Mouse (Mus musculus) erythroblast, embryonic 14.5 days (primary cell): ENCODE results near the gene Nkain2.

Experiments used
- GATA1 ChIP-seq: IDR thresholded peaks from 2 replicates; pipeline ENCODE4 v1.6.1; 2012; ENCODE audit warnings: low read length, inconsistent platforms, mixed read lengths
- TAL1 ChIP-seq: IDR thresholded peaks from 3 replicates; pipeline ENCODE4 v1.6.1; 2012; ENCODE audit warnings: low read length, inconsistent platforms, mixed read lengths

DNA sequence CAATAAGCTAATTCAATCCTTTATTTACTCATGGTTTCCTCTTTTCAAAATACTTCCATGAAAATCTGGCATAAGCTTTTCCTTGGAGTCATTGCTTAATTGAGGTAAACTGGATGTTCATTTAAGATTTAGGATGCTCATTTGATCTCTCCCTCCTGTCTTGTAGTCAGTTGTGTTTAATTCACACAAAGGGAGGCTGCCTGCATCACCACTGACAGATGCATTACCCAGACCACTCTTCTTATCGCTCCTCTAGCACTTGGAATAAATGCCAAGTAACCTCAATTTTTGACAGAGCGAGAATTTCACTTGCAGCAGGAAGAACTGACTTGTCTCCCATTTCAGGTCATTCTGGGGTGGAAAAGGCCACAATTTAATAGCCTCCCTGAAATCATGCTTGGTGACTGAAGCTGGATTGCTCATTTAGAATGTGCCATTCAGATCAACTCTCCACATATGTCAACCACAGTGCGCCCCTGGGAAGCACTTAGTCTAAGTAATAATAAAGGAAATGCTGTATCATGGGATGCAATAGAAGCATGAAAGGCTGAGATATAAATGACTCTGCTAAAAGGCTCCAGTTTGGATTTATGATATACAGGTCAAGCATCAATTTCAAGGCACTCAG lies 107.4 kb downstream of the Nkain2 start:
- TF ChIP-seq GATA1 (no peak), TAL1 (no peak)
